Mouse (Mus musculus) CH12.LX (cell line): ENCODE data around the gene Pdlim1. TPM values are rescaled to one million over a fixed set of nuclear protein-coding genes. Genes with fewer than 3 reads are reported as not detected.
"Not testable (repeated sequence)": the region's sequence is repeated elsewhere in the genome, so short reads cannot be mapped to it uniquely, and the experiment has no call there.

Experiments used
- DNase-seq: peaks from one replicate; pipeline ENCODE4 v3.0.0-alpha.2; 2013; ENCODE audit errors: extremely low read depth
- H3K27ac ChIP-seq: 2 replicates; pipeline ENCODE4 v1.5.1; 2012; ENCODE audit warnings: low read depth, mild to moderate bottlenecking, control low read depth, moderate library complexity; ENCODE audit not compliant: insufficient read depth
- H3K27me3 ChIP-seq: replicated peaks from 2 replicates; pipeline ENCODE3; 2012; ENCODE audit warnings: inconsistent platforms
- H3K36me3 ChIP-seq, 2 experiments: replicated peaks in 1 of 2; 2 replicates each; pipeline versions ENCODE3 to v1.6.1; 2012; ENCODE audit warnings: inconsistent platforms in 1 of 2, low read length in 1 of 2, mild to moderate bottlenecking in 1 of 2, mixed read lengths in 1 of 2, moderate library complexity in 1 of 2; ENCODE audit not compliant: control insufficient read depth in 1 of 2, insufficient read depth in 1 of 2
- H3K4me1 ChIP-seq, 2 experiments: 2 replicates each; pipeline ENCODE4 v1.6.1; 2012; ENCODE audit warnings: inconsistent platforms in 1 of 2, moderate library complexity in 1 of 2; ENCODE audit not compliant: insufficient read depth in 2 of 2, control insufficient read depth in 1 of 2
- H3K4me2 ChIP-seq: 2 replicates; pipeline ENCODE4 v1.6.1; 2012; ENCODE audit warnings: low read depth, mild to moderate bottlenecking, control low read depth; ENCODE audit not compliant: poor library complexity, insufficient read depth, severe bottlenecking
- H3K4me3 ChIP-seq, 3 experiments: fragments of 150-350 bp in 1 of 3; sonication (generic) in 1 of 3; replicated peaks in 1 of 3; 2 replicates each; pipeline versions ENCODE3 to v1.5.1; 2011 to 2012; ENCODE audit warnings: low read depth in 2 of 3, low read length in 2 of 3, mild to moderate bottlenecking in 2 of 3, moderate library complexity in 2 of 3, control low read depth in 1 of 3, improper control_type of control experiment in 1 of 3, inconsistent platforms in 1 of 3, mixed read lengths in 1 of 3; ENCODE audit not compliant: poor library complexity in 1 of 3
- H3K79me2 ChIP-seq: replicated peaks from 2 replicates; pipeline ENCODE4 v1.6.1; 2012; ENCODE audit warnings: mild to moderate bottlenecking, moderate library complexity; ENCODE audit not compliant: control insufficient read depth, poor library complexity, insufficient read depth, severe bottlenecking; ENCODE audit errors: extremely low read depth
- H3K9ac ChIP-seq: 2 replicates; pipeline ENCODE4 v1.6.1; 2012; ENCODE audit warnings: low read depth, mild to moderate bottlenecking, control low read depth, moderate library complexity; ENCODE audit not compliant: insufficient read depth
- H3K9me3 ChIP-seq: replicated peaks from 2 replicates; pipeline ENCODE3; 2012; ENCODE audit warnings: low read length, inconsistent platforms, mixed read lengths
- BHLHE40 ChIP-seq: IDR thresholded peaks from 2 replicates; pipeline ENCODE4 v1.6.1; 2011; ENCODE audit warnings: mild to moderate bottlenecking, low read depth, low read length, improper control_type of control experiment
- CHD1 ChIP-seq: IDR thresholded peaks from 2 replicates; pipeline ENCODE4 v1.6.1; 2012; ENCODE audit warnings: low read depth, low read length, improper control_type of control experiment, inconsistent platforms
- CHD2 ChIP-seq: IDR thresholded peaks from 2 replicates; pipeline ENCODE4 v1.6.1; 2011; ENCODE audit warnings: low read length, improper control_type of control experiment
- CTCF ChIP-seq, 2 experiments: IDR thresholded peaks in 1 of 2; conservative IDR thresholded peaks in 1 of 2; 2 replicates each; pipeline ENCODE4 v1.5.1; 2011 to 2012; ENCODE audit warnings: low read depth in 2 of 2, low read length in 2 of 2, improper control_type of control experiment in 1 of 2, inconsistent platforms in 1 of 2, mild to moderate bottlenecking in 1 of 2, moderate library complexity in 1 of 2
- E2F4 ChIP-seq: IDR thresholded peaks from 2 replicates; pipeline ENCODE4 v1.6.1; 2011; ENCODE audit warnings: low read depth, low read length, improper control_type of control experiment; ENCODE audit not compliant: insufficient replicate concordance
- ELF1 ChIP-seq: IDR thresholded peaks from 2 replicates; pipeline ENCODE4 v1.6.1; 2014; ENCODE audit warnings: low read depth, mild to moderate bottlenecking, inconsistent platforms, low read length, improper control_type of control experiment
- EP300 ChIP-seq: IDR thresholded peaks from 2 replicates; pipeline ENCODE4 v1.6.1; 2011; ENCODE audit warnings: low read length, improper control_type of control experiment
- ETS1 ChIP-seq: conservative IDR thresholded peaks from 2 replicates; pipeline ENCODE4 v1.6.1; 2012; ENCODE audit warnings: low read depth, mild to moderate bottlenecking, inconsistent platforms, low read length, improper control_type of control experiment, moderate library complexity
- GABPA ChIP-seq: IDR thresholded peaks from 2 replicates; pipeline ENCODE4 v1.6.1; 2012; ENCODE audit warnings: low read depth, low read length, improper control_type of control experiment, inconsistent platforms; ENCODE audit not compliant: insufficient replicate concordance
- IRF4 ChIP-seq: IDR thresholded peaks from 2 replicates; pipeline ENCODE4 v1.6.1; 2014; ENCODE audit warnings: low read depth, mild to moderate bottlenecking, inconsistent platforms, low read length, improper control_type of control experiment
- JUND ChIP-seq: conservative IDR thresholded peaks from 2 replicates; pipeline ENCODE4 v1.6.1; 2011; ENCODE audit warnings: low read depth, low read length, improper control_type of control experiment
- KAT2A ChIP-seq: IDR thresholded peaks from 2 replicates; pipeline ENCODE4 v1.6.1; 2012; ENCODE audit warnings: low read length, improper control_type of control experiment, inconsistent platforms; ENCODE audit not compliant: insufficient replicate concordance
- MAFK ChIP-seq: IDR thresholded peaks from 2 replicates; pipeline ENCODE4 v1.6.1; 2011; ENCODE audit warnings: low read length, improper control_type of control experiment; ENCODE audit not compliant: insufficient replicate concordance
- MAX ChIP-seq: IDR thresholded peaks from 2 replicates; pipeline ENCODE4 v1.6.1; 2011; ENCODE audit warnings: low read length, improper control_type of control experiment
- MAZ ChIP-seq: IDR thresholded peaks from 2 replicates; pipeline ENCODE4 v1.6.1; 2012; ENCODE audit warnings: low read depth, mild to moderate bottlenecking, inconsistent platforms, low read length, improper control_type of control experiment, moderate library complexity
- MEF2A ChIP-seq: IDR thresholded peaks from 2 replicates; pipeline ENCODE4 v1.6.1; 2014; ENCODE audit warnings: low read depth, mild to moderate bottlenecking, inconsistent platforms, low read length, improper control_type of control experiment, borderline replicate concordance
- MXI1 ChIP-seq: IDR thresholded peaks from 2 replicates; pipeline ENCODE4 v1.6.1; 2011; ENCODE audit warnings: mild to moderate bottlenecking, low read depth, low read length, improper control_type of control experiment
- MYC ChIP-seq: IDR thresholded peaks from 2 replicates; pipeline ENCODE4 v1.6.1; 2011; ENCODE audit warnings: low read depth, mild to moderate bottlenecking, improper control_type of control experiment, low read length
- NELFE ChIP-seq: IDR thresholded peaks from 2 replicates; pipeline ENCODE4 v1.6.1; 2011; ENCODE audit warnings: low read depth, low read length, improper control_type of control experiment
- NRF1 ChIP-seq: IDR thresholded peaks from 2 replicates; pipeline ENCODE4 v1.6.1; 2014; ENCODE audit warnings: low read depth, mild to moderate bottlenecking, inconsistent platforms, low read length, improper control_type of control experiment, moderate library complexity
- PAX5 ChIP-seq: IDR thresholded peaks from 2 replicates; pipeline ENCODE4 v1.6.1; 2012; ENCODE audit warnings: low read length, inconsistent platforms, mixed read lengths
- POLR2A ChIP-seq: IDR thresholded peaks from 2 replicates; pipeline ENCODE4 v1.6.1; 2011; ENCODE audit warnings: low read depth, mild to moderate bottlenecking, improper control_type of control experiment, low read length
- POLR2AphosphoS2 ChIP-seq: IDR thresholded peaks from 2 replicates; pipeline ENCODE4 v1.6.1; 2011; ENCODE audit warnings: low read depth, low read length, improper control_type of control experiment
- RAD21 ChIP-seq: IDR thresholded peaks from 2 replicates; pipeline ENCODE4 v1.6.1; 2011; ENCODE audit warnings: low read depth, mild to moderate bottlenecking, low read length, improper control_type of control experiment, moderate library complexity
- RCOR1 ChIP-seq: conservative IDR thresholded peaks from 2 replicates; pipeline ENCODE4 v1.6.1; 2012; ENCODE audit warnings: low read depth, mild to moderate bottlenecking, inconsistent platforms, low read length, improper control_type of control experiment
- SIN3A ChIP-seq: IDR thresholded peaks from 2 replicates; pipeline ENCODE4 v1.6.1; 2012; ENCODE audit warnings: low read length, improper control_type of control experiment, inconsistent platforms
- SMC3 ChIP-seq: IDR thresholded peaks from 2 replicates; pipeline ENCODE4 v1.6.1; 2011; ENCODE audit warnings: low read depth, low read length, improper control_type of control experiment
- TBP ChIP-seq: conservative IDR thresholded peaks from 2 replicates; pipeline ENCODE4 v1.6.1; 2011; ENCODE audit warnings: low read depth, low read length, improper control_type of control experiment
- TCF12 ChIP-seq: IDR thresholded peaks from 2 replicates; pipeline ENCODE4 v1.6.1; 2014; ENCODE audit warnings: low read depth, mild to moderate bottlenecking, inconsistent platforms, low read length, improper control_type of control experiment
- UBTF ChIP-seq: IDR thresholded peaks from 2 replicates; pipeline ENCODE4 v1.6.1; 2012; ENCODE audit warnings: low read depth, mild to moderate bottlenecking, inconsistent platforms, low read length, improper control_type of control experiment, moderate library complexity
- USF1 ChIP-seq: IDR thresholded peaks from 2 replicates; pipeline ENCODE4 v1.6.1; 2014; ENCODE audit warnings: low read depth, mild to moderate bottlenecking, inconsistent platforms, low read length, improper control_type of control experiment
- USF2 ChIP-seq: conservative IDR thresholded peaks from 2 replicates; pipeline ENCODE4 v1.6.1; 2011; ENCODE audit warnings: low read depth, low read length, improper control_type of control experiment
- ZC3H11A ChIP-seq: IDR thresholded peaks from 2 replicates; pipeline ENCODE4 v1.6.1; 2012; ENCODE audit warnings: low read depth, mild to moderate bottlenecking, inconsistent platforms, low read length, improper control_type of control experiment
- ZKSCAN1 ChIP-seq: IDR thresholded peaks from 2 replicates; pipeline ENCODE4 v1.6.1; 2012; ENCODE audit warnings: low read depth, inconsistent platforms, low read length, improper control_type of control experiment, borderline replicate concordance
- ZMIZ1 ChIP-seq: IDR thresholded peaks from 2 replicates; pipeline ENCODE4 v1.6.1; 2012; ENCODE audit warnings: low read depth, mild to moderate bottlenecking, inconsistent platforms, low read length, improper control_type of control experiment
- dilution Hi-C: fragments of 300-500 bp; cut with MboI; formaldehyde crosslinking; loops from 2 replicates; pipeline ENCODE4 v1.14.3; 2020; ENCODE audit warnings: low sequenced_read_pairs; ENCODE audit not compliant: extremely low pct_unique_long_range_greater_than_20kb, extremely low pct_ligation_motif_present
- in situ Hi-C: fragments of 300-500 bp; cut with MboI; formaldehyde crosslinking; loops from 3 replicates; pipeline ENCODE4 v1.14.3; 2019; ENCODE audit warnings: low sequenced_read_pairs, low pct_ligation_motif_present, low pct_unique_long_range_greater_than_20kb, mixed read lengths
- polyA plus RNA-seq: library from polyadenylated mRNA; unstranded; fragments of >175 nt; gene quantifications from 2 replicates; pipeline ENCODE4 v1.2.1, GENCODE M21; 2012; ENCODE audit warnings: low read depth; ENCODE audit not compliant: insufficient read length
- total RNA-seq, 2 experiments: library from RNA; depleted of rRNA; stranded (reverse); fragments of 300-350 nt in 1 of 2; fragments of >200 nt in 1 of 2; gene quantifications; 2 replicates each; pipeline ENCODE4 v1.2.3; 2012 to 2014

Pdlim1 gene
- total and polyA plus RNA-seq, 3 experiments, result 15.1 to 54.9 (median 18.7) TPM

- H3K4me2 ChIP-seq, result no peak overlapping the region
- H3K9ac ChIP-seq, result no peak overlapping the region
- in situ Hi-C loops, result loop anchor here (25.0 kb wide), 1 partner anchor 1238 kb away; no protein-coding TSS in a partner anchor
- H3K27me3 ChIP-seq, result no peaks in the 10 kb centered on the region
- no peaks in the 10 kb centered on the region for H3K9me3 ChIP-seq
- H3K4me3 ChIP-seq, result no peak overlapping the region
- peaks cover 2 to 37% of the 10 kb centered on the region in 2 experiments for H3K36me3 ChIP-seq
- TF ChIP-seq PAX5 (no peak), GABPA (no peak), CHD1 (no peak), JUND (no peak), NRF1 (no peak), RCOR1 (no peak), USF2 (no peak), ZKSCAN1 (no peak), CTCF (conservative IDR thresholded peaks at IDR 0.05 in 1 of 2, IDR thresholded peaks at IDR 0.05 in 1 of 2; ENCODE audit: low read depth in 2 of 2, low read length in 2 of 2) (peak; percentile 41 to 78; a peak in 3 of 4 replicates), RAD21 (peak; percentile 92), MAZ (no peak), SMC3 (peak; percentile 69), TCF12 (no peak), EP300 (no peak), USF1 (no peak), MYC (no peak), SIN3A (no peak), POLR2A (no peak), MXI1 (no peak), ETS1 (no peak), ZMIZ1 (no peak), UBTF (no peak), MAX (no peak), KAT2A (no peak), ELF1 (no peak), IRF4 (peak; percentile 32; the same call in 1 of the 2 replicates), POLR2AphosphoS2 (no peak), TBP (no peak), NELFE (peak; percentile 28; the same call in 1 of the 2 replicates), E2F4 (no peak), CHD2 (no peak), BHLHE40 (no peak), ZC3H11A (0 out of 2 replicates have a peak, but pooled peaks have one; percentile 1), MAFK (no peak), MEF2A (no peak)
- dilution Hi-C loops, result no loop called here
- peak; percentile 53 for DNase-seq
- H3K79me2 ChIP-seq, result no peaks in the 10 kb centered on the region
- no peaks in the 10 kb centered on the region for H3K4me1 ChIP-seq
- H3K27ac ChIP-seq, result no peak overlapping the region
Measured at GRCm38 (mm10) chr19:40225102-40225760, 46.4 kb downstream of the Pdlim1 start.

- in situ Hi-C loops, H3K27me3 ChIP-seq, H3K4me2 ChIP-seq, H3K4me3 ChIP-seq, DNase-seq, H3K4me1 ChIP-seq, H3K27ac ChIP-seq, H3K9ac ChIP-seq, H3K79me2 ChIP-seq, H3K9me3 ChIP-seq, dilution Hi-C loops: not testable (repeated sequence)
- H3K36me3 ChIP-seq, result peaks cover 0 to 19% of the 10 kb centered on the region in 2 experiments
Measured at GRCm38 (mm10) chr19:40222307-40222706, 49.3 kb downstream of the Pdlim1 start.
